ENCODE assay signal across 15 mouse cellular contexts in the genomic region with DNA sequence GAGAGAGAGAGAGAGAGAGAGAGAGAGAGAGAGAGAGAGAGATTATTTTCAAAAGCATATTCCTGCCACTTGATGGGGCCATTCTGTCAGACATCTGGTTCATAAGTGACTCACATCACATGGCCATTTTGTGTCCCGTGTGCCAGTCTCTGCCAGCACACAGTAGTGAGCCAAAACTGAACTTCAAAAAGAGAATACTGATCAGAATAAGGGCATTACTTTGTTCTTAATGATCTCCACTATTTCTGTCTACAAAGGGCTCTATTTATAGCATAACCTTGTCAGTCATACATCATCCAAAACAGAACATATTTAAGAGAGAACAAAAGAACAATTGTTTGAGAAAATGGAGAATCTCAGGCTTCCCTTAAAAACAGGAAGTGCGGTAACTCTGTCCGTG. TPM values are rescaled to one million over a fixed set of nuclear protein-coding genes. Genes with fewer than 3 reads are reported as not detected.
DNase-seq lines count a peak whose midpoint lies in the region; ATAC-seq and TF ChIP-seq lines count a peak whose summit lies in the region.
"Had no signal": no experiment of that assay in that cellular context is flagged by ENCODE, and none has a peak within 500 bp of the region (broad histone marks: within the 10 kb centered on the region; RNA-seq: fewer than 3 reads in every experiment).

No protein-coding gene starts in this region.

- peak overlapping the region; percentile 20; the same call in 1 of the 2 replicates for H3K27ac ChIP-seq in layer of hippocampus, adult 2 months
- H3K27ac ChIP-seq in bone marrow macrophage, adult 2 months (ENCODE audit: insufficient read depth, low read depth, low read length) = peak overlapping the region; percentile 5; the same call in 1 of the 2 replicates
- H3K27ac ChIP-seq: forebrain, embryonic 10.5 days; hindbrain, embryonic 10.5 days; midbrain, embryonic 10.5 days had no signal

- TF ChIP-seq CTCF in layer of hippocampus, adult 2 months (conservative IDR thresholded peaks at IDR 0.05) = peak; percentile 45
- no peak for TF ChIP-seq CTCF in bone marrow macrophage, adult 2 months (IDR thresholded peaks at IDR 0.05; ENCODE audit: low read depth, low read length)

- ATAC-seq in granulocyte monocyte progenitor cell, adult 5-6 weeks (replicated peaks; ENCODE audit: poor library complexity, severe bottlenecking) = no peak
- ATAC-seq: intestine, postnatal 0 days; liver, postnatal 0 days had no signal

- TF ChIP-seq POLR2A in bone marrow macrophage, adult 2 months (IDR thresholded peaks at IDR 0.05; ENCODE audit: borderline replicate concordance, low read depth, low read length) = no peak

- H3K4me1 ChIP-seq in bone marrow macrophage, adult 2 months (ENCODE audit: control insufficient read depth, insufficient read depth, low read length) = peaks cover 30% of the 10 kb centered on the region

- peak; percentile 38 to 78 for DNase-seq in adrenal gland, adult (ENCODE audit: inconsistent age in 2 of 2, low spot score in 1 of 2)
- no peak for DNase-seq in adrenal gland, adult 8-10 months
- peak in 1 of 2 experiments; percentile 39 for DNase-seq in layer of hippocampus, adult 2 months (ENCODE audit: low spot score in 2 of 2)
- no peak for DNase-seq in layer of hippocampus, adult 8-10 months (ENCODE audit: low spot score in 2 of 2)
- DNase-seq in 3T3-L1 (ENCODE audit: low read depth, low spot score) = peak; percentile 48
- DNase-seq in right cerebral cortex, adult 2 months (ENCODE audit: low spot score in 2 of 2) = no peak
- DNase-seq: cerebellum, adult 9-11 months; liver, postnatal 0 days; right cerebral cortex, postnatal 25 days had no signal

- H3K4me3 ChIP-seq in layer of hippocampus, adult 2 months = no peak overlapping the region
- no peak overlapping the region for H3K4me3 ChIP-seq in bone marrow macrophage, adult 2 months (ENCODE audit: insufficient read depth, low read length)
- H3K4me3 ChIP-seq: forebrain, embryonic 10.5 days; hindbrain, embryonic 10.5 days; midbrain, embryonic 10.5 days had no signal

RNA-seq across cellular contexts. Expression of a gene that starts 28.2 kb away (rescaled TPM):
- 100 to 1,000 TPM; 194 to 235 (median 202) TPM for total RNA-seq in adrenal gland, adult 8-10 months (2022)
- 10 to 100 TPM; 94.6 to 99.4 TPM for total RNA-seq in layer of hippocampus, adult 2 months (2021)
- total RNA-seq in layer of hippocampus, adult 8-10 months (2022) = 100 to 1,000 TPM in 1 of 4 experiments, 10 to 100 TPM in 3; 88.4 to 103 (median 94.7) TPM
- 127 and 130 TPM in 2 replicates for polyA plus RNA-seq in bone marrow macrophage, adult 2 months (2012; ENCODE audit: insufficient read depth, insufficient read length, missing spikeins)
- 253 and 308 TPM in 2 replicates for total RNA-seq in granulocyte monocyte progenitor cell, adult 5-6 weeks (2014; fragmentation: Nextera tagmentation)
- total RNA-seq in granulocyte monocyte progenitor cell, adult 5-6 weeks (2017) = 268 and 298 TPM in 2 replicates

RNA-seq across cellular contexts. Expression of a gene that starts 32.6 kb away (rescaled TPM):
- total RNA-seq in adrenal gland, adult 8-10 months (2022) = 1 to 10 TPM in 2 of 4 experiments, under 1 TPM in 2; 0.35 to 4.6 (median 2.3) TPM
- total RNA-seq in layer of hippocampus, adult 2 months (2021) = 1 to 10 TPM; 1.2 to 1.4 TPM
- 1 to 10 TPM in 3 of 4 experiments, under 1 TPM in 1; 0.57 to 1.6 (median 1.2) TPM for total RNA-seq in layer of hippocampus, adult 8-10 months (2022)
- polyA plus RNA-seq in bone marrow macrophage, adult 2 months (2012; ENCODE audit: insufficient read depth, insufficient read length, missing spikeins) = not detected in 2 replicates
- 1.3 TPM in 1 of 2 replicates, not detected in the other for total RNA-seq in granulocyte monocyte progenitor cell, adult 5-6 weeks (2014; fragmentation: Nextera tagmentation)
- total RNA-seq in granulocyte monocyte progenitor cell, adult 5-6 weeks (2017) = not detected in 2 replicates

Comparison
In these comparisons a context has a peak if more than half of its experiments do, and no peak if none do; other contexts are left out.
1. DNase-seq: peak in adrenal gland, adult (2 of 2) and 3T3-L1 (single experiment); none in adrenal gland, adult 8-10 months (single experiment), layer of hippocampus, adult 8-10 months (0 of 2) and right cerebral cortex, adult 2 months (0 of 2).